Mouse (Mus musculus): ENCODE results near the gene Mettl21a. TPM values are rescaled to one million over a fixed set of nuclear protein-coding genes. Genes with fewer than 3 reads are reported as not detected.

The Mettl21a gene
- 7.0 TPM for polyA plus RNA-seq (2014; fragmentation: Illumina TruSeq; extraction: RNeasy Lipid Tissue Mini Kit (QIAGEN cat#74804); ENCODE audit: low read depth, low replicate concordance)

GRCm38 (mm10) chr1:64616881-64617714 lies at the start of gene Mettl21a:
Gene Mettl21a (minus strand): TSS chr1:64617242.

Other genes with a start within 250 kb of the Mettl21a start
- 13.1 TPM for gene Creb1, start 84.6 kb downstream of the Mettl21a start, polyA plus RNA-seq (2014; fragmentation: Illumina TruSeq; extraction: RNeasy Lipid Tissue Mini Kit (QIAGEN cat#74804); ENCODE audit: low read depth, low replicate concordance)
- 5.9 TPM for gene Ccnyl1, start 73.2 kb upstream of the Mettl21a start, polyA plus RNA-seq (2014; fragmentation: Illumina TruSeq; extraction: RNeasy Lipid Tissue Mini Kit (QIAGEN cat#74804); ENCODE audit: low read depth, low replicate concordance)
- 2.6 TPM for gene Fzd5, start 120.5 kb upstream of the Mettl21a start, polyA plus RNA-seq (2014; fragmentation: Illumina TruSeq; extraction: RNeasy Lipid Tissue Mini Kit (QIAGEN cat#74804); ENCODE audit: low read depth, low replicate concordance)